Mouse (Mus musculus): ENCODE measurements around the gene Edil3. TPM values are rescaled to one million over a fixed set of nuclear protein-coding genes. Genes with fewer than 3 reads are reported as not detected.
"Not testable (repeated sequence)": the region's sequence is repeated elsewhere in the genome, so short reads cannot be mapped to it uniquely, and the experiment has no call there.

The Edil3 gene
- total RNA-seq, 2 experiments from 2014 or later, result 0.08 to 0.26 TPM

DNA sequence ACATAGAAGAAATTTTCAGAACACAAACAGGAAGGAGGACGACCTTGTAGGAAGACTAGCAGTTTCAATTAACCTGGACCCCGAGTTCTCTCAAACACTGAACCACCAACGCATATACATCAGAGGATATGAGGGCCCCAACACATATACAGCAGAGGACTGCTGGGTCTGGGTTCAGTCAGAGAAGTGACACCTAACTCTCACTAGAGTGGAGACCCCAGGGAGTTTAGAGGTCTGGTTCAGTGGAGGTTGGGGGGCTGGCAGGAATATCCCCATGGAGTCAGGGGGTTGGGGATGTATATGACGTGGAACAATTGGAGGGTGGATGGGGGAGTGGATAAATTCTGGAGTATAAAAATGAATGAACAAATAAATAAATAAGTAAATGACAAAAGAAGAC, 151.1 kb downstream of the Edil3 start:
- no peak for DNase-seq

DNA sequence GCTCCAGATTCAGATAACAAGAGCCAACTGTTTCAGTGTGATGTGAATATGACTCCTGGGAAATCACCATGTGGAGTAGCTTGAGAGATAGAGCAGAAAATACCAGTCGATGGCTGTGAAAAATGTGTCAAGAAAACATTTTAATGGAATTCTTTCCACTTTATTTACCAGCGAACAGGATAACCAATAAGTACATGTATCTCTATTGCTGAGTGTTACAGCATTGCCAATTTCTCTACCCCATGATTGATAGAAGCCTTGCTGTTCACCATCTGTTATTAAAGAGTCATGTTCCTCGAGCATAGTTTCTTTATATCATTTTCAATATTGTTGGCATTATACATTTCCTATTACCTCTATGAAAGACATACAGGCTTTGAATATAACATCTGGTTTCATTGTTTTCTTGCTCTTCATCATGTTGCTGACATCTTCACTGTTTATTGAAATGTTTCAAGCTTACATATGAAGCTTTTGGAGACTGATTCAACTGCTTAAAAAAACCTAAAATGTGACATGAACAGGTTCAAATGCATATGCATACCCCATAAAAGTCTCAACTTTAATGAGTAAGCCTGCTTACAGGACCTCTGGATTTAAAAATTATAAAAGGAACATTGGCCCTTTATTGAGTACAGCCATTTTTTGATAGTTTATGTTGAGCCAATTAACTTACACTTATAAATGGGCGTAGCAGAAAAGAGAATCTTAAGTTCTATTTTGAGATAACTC, 186.6 kb downstream of the Edil3 start:
- no peak for DNase-seq

DNA sequence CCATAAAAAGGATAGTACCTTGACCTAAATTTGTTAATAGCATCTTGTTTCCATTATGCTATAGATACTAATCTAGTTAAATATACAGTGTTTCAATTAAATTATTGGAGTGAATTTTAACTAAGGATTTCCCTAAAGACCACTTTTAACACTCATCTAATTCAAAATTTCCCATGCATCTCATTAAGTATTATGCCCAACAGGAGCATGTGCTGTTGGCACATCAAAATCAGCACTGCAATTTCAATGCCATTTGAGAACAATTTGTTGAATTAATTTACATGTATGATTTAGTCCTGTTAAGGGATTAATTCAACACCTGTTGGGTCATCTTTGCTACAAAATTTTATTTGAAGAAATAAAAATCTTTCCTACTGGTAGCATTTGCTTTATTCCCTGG, 191.2 kb downstream of the Edil3 start:
- no peak for DNase-seq

DNA sequence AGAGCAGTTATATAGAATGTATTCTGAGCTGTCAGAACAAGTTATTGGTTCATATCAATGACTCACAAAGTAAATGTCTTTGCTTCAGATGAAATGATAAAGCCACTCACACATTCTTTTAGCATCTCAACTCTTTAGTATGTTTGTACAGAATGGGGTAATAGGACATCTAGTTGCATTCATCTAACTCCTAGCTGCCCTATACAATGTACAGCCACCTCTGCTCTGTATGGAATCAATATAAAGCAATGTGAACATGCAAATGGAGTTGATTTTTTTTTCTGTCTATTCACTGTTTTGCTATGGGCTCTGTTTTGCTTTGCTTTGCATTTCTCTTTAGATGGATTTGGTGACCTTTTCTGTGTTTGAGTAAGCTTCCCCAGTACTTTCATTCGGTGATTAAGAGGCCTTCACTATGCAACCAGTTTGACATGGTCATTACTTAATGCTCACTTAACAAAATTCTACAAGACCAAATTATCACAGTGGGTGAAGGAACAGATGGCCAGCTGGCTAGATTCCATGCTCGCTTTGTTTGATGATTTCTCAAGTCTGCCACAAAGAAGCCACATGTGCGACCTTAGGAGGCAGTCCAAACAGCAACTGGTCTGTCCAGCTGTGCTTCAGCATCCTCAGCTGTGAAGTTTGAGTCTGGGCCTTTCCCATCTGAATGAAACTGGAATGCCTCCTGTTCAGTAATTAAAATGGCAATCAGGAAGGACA, 208.7 kb downstream of the Edil3 start:
- no peak for DNase-seq

DNA sequence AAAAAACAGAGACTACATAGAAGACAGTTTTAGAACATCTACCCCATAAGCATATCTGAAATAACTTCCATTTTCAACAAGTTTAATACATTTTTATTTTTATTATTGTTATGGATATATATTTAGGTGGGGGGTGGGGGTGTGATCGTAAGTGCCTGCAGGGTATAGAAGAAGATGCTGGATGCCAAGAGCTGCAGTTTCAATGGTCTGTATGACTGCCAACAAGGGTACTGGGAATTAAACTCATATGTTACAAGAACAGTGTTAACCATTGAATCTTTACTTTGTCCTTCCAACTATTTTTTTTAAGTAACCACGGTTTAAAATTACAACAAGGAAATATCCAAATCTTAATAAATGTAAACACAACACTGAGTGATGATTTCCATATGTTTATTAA, 214.4 kb downstream of the Edil3 start:
- DNase-seq, result no peak

DNA sequence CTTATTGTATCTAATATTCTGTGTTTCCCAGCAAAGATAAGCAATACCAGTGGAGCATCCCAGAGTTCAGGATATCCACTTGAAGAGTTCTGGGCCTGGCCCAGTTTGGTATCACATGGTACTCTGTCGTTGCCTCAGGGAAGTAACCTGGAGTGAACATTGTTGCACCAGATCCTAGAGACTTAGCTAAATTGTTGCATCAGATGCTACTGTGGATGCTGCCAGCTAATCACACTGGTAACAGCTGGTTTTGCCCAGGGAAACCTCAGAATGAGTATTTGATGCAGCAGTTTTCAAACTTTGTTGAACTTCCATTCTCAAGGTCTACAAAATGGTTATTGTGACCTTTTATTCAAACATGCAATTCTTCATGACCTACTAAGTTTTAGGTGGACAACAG, 220.2 kb downstream of the Edil3 start:
- DNase-seq, result no peak

DNA sequence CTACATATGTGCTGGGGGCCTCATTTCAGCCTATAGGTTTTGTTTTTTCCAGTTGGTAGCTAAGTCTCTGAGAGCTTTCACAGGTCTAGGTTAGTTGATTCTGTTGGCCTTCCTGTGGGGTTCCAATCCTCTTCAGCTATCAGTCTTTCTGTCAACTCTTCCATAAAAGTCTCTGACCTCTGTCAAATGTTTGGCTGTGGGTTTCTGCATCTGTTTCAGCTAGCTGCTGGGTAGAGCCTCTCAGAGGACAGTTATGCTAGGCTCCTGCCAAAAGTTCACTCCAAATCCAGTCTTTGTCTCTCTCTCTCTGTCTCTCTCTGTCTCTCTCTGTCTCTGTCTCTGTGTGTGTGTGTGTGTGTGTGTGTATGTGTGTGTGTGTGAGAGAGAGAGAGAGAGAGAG, 248.9 kb downstream of the Edil3 start:
- DNase-seq, result not testable (repeated sequence)

DNA sequence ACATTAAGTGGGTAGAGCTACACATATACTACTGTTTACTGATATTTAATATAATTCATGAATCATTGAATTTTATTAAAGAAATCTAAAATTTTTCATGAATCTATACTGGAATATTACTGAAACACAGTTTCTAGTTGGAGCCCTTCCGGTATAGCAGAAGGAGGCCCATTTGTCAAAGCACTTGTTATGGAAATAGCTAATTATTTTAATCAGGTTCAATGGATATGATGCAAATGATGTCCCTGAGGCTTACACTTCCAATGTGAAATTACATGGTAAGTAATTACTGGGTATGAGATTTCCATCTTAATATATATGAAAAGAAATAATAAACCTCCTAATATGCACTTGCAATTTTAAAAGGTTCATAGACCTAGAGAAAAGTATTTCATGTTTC, 254.9 kb downstream of the Edil3 start:
- DNase-seq, result no peak

DNA sequence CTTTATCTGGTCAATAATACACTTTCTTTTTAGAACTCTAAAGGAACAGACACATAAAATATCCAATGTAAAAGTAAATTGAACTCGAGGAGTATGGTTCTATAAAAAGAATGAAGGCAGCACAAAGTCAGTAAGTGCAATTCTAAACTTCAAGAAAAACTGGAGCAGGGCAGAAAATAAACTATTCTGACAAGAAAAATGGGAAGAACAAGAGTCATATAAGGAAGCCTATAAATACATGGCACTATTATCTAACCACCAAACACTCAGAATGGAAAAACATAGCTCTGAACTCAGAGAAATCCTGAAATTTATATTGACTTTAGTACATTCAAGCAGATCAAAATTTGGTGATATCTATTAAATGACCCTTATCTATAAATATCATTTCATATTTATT, 284.6 kb downstream of the Edil3 start:
- DNase-seq, result no peak

DNA sequence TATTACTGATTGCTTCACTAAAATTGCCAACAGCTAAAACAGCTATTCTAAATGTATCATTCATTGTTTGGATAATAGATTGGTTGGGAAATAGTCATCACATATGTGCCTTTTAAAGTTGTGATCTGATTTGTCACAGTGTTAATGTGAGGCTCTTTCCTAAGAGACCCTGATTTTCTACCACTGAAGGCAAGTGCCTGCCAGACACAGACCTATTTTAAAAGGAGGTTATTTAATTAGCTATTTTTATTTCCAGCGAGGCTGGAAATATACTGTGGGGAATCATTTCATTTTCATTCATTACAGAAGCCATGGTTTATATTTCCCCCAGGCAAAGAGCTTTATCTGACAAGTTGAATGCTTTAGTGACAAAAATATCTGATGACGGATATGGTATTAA, 296.3 kb downstream of the Edil3 start:
- DNase-seq, result no peak

DNA sequence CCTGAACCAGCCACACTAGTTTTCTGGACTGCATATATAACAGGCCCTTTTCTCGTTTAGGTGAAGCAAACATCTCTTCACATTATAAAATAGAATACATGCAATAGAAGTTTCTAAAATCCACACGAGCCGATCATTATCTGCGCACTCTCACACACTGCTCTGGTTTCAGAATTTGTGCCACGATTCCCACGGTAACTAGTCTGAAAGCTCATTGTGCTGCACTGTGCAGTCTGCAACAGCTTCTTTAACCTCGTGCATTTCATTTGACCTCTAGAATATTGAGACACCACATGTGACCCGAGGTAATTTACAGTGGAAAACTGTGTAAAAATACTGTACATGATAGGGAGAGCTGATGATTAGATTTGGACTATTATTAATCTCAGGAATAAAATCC, 298.5 kb downstream of the Edil3 start:
- no peak for DNase-seq

DNA sequence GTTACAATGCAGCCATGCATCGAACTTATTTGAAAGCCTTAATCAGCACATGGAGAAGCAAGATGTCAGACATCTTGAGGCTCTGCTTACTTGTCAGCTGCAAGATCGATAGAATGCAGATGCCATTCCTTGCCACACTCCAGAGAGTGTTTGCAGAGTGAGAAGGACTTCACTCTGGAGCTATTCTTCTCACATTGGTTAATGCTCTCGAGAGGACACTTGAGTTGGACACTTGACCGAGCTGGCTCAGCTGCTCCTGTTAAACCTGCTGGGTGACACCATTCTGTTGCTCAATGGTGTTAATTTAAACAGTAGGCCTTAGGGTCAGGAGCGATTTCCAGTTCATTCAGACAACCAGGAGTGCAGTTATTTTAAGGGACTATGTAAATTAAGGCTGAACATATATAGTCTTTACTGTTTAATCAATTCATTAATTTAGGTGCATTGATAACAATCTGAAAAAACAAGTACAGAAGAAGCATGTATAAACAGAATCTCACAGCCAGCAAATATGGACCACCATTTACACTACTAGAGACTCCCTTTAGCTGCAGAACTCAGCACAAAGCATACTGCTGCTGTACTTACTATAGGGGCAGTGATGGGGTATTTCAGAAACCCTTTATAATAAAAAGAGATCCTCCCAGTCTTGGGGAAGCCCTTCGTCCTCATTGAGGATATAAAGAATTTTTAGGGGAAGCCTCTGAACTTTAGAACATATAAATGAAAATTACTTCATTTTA, 301.4 kb downstream of the Edil3 start:
- DNase-seq, result no peak

DNA sequence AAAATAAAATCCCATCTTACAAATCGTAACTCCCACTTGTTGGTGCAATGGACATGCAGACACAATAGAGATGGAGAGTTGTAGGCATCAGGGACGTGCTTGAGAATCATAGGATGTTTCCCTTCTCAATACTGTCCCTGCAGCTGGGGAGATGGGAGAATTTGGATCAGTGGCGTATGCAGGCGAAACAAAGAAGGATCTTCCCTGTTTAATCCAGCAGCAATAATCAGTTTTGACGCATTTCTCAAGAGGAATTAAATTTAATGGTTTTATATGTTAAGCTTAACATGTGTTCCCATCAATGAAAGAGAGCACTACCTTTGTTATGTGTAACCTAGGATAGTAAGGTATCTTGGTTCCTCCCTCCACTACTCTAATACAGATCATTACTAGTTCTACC, 302.1 kb downstream of the Edil3 start:
- DNase-seq, result no peak

DNA sequence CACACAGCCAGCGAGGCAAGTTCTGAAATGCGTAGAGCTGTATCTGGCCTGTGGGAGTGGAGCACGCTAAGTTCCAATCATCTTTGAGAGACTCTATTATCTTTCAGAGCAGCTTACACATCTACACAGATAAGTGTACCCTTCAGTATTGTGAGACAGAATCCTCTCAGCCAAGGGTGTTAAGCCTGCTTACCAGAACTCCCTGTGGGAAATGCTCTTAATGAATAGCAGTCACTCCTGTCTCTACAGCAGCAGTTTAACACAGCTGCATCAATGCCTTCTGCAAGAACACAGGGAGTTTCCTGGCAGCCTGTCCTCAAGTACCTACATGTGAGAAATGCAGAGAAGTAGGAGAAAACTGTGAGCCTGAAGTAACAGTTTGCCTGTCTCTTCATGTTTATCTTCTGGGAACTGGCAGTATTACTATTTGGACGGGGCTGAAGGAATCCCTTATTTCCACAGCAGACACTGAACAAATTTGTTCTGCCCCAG, 324.8 kb downstream of the Edil3 start:
- DNase-seq, result no peak

DNA sequence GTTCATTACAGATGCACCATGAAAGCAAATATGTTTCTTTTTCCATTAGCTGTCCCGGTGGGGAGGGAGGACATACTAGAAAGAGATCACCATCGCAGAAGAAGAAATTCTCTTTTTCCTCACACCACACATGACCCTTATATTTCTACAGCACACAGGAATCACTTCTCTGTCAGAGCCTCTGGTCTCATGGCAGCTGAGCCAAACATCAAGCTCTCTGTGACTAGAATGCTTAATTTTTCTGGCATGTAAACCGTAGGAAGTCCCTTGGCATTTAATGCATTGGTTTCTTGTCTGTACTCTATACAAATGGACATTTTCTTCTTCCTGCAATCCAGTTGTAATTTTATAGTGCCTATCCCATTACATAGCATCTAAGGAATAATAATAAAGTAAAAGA, 330.6 kb downstream of the Edil3 start:
- no peak for DNase-seq

DNA sequence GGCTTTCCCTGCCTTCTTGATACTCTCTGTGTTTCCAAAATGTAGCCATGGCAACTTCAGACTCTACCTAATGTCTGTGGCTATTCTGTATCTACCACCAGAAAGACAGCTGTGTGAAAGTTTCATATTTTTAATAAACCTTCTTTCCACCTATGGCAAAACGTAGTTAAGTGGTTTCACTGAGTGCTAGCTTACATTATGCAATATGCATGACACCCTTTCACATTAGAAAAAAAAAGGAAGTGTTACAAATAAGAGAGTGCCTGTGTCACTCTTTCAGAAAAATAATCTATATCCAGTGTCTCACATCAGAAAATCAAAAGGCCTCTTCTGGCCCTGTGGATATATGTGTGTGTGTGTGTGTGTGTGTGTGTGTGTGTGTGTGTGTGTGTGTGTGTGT, 346.7 kb downstream of the Edil3 start:
- DNase-seq, result no peak

DNA sequence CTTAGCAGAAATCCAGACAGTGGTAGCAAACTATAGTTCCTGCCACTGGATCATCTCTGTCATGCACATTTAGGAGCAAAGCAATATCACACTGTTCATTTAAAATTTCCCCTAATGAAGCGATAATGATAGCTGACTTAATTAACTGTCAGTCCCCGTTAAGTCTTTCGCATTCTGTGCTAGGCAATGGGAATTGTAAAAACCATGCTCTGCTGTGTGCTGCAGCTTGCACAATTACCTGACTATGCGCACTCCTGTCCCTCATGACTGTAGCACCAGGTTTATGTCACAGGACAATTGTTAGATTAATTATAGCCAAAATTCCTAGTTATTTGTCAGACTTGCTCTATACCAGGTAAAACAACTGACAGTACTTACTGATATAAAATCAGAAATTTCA, 348.8 kb downstream of the Edil3 start:
- no peak for DNase-seq

DNA sequence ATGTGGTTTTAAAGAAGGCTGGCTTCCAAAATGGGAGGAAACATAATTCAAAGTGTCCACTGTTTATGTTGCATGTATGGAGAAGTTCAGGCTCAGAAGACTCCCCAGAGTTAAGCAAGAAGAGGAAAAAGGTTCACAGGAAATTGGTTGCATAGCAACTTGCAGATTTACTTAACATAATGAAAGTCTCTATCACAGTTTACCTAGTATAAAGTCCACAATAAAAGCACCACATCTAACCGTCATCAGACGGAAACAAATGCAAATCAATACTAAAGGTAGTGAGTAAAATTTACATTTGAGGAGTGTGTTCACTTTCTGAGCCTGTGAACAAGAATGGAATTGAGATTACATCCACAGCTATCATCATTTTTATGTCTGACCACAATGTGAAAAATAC, 353.9 kb downstream of the Edil3 start:
- DNase-seq, result no peak

DNA sequence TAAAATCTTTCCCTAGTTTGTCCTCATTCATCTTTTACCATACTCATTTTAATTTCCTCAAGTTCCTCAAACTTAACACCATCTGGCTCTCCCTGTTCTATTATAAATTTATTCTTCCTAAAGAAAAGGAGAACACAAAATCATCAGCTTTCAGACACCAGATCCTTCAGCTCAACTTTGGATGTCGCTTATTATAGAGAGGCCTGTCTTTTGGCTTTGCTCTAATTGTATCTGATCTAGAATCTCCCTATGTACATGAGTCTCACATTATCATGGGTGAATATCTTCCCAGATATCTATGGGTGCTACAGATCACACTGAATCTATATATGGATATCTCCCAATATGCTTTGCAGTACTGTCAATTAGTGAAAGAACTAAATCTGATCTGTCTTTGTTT, 367.8 kb downstream of the Edil3 start:
- DNase-seq, result no peak

DNA sequence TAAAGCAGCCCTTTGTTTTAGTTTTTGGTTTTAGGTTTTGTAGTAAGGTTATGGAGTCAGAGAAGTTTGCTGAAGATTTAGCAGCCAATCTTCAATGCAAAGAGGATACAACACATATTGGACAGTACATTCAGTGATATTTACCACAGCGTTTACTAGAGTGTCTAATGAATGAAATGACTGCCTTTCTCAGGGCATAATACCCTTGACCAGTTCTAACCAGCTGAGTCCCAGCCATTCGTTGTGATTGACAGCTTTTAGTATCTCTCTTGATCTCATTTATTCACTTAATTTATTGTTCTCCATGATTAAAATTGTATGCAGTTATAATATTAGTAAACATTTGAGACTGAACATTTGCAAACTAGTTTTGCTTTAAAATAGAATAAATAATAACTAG, 375.7 kb downstream of the Edil3 start:
- DNase-seq, result no peak

DNA sequence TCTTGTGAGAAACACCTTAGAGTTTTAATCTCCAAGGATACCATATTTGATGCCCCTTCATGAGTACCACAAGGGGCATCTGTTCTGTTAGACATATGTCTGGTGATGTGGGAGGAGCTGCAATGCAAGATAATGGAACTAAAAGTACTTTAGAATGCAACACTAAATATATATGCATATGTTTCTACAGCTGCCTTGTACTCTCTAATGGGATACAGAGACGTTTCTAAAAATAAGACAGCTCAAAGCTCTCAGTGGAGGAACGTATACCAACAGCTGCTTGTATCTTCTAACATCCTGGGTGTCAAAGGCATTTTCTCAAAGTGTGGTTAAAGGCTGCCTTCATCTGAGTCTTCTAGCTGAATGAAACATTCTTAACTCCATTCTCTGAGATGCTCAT, 378.0 kb downstream of the Edil3 start:
- DNase-seq, result no peak

DNA sequence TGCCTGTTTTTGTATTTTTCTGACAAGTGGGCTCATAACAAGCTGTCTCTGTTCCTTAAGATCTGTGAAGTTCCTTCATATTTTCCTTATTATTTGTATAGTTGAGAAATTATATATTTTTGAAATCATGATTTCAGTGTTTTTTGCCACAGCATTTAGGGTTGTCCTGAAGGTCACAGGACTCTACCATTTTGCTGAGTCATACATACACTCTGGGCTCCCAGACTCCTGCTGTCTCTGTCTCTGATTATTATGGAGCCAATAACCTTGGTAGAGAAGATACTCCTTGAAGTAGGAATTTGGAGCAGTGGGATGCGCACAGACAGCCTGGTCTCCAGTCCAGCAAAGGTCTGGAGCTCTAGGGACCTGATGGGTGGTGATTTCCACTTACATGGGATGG, 416.8 kb downstream of the Edil3 start:
- DNase-seq, result no peak

DNA sequence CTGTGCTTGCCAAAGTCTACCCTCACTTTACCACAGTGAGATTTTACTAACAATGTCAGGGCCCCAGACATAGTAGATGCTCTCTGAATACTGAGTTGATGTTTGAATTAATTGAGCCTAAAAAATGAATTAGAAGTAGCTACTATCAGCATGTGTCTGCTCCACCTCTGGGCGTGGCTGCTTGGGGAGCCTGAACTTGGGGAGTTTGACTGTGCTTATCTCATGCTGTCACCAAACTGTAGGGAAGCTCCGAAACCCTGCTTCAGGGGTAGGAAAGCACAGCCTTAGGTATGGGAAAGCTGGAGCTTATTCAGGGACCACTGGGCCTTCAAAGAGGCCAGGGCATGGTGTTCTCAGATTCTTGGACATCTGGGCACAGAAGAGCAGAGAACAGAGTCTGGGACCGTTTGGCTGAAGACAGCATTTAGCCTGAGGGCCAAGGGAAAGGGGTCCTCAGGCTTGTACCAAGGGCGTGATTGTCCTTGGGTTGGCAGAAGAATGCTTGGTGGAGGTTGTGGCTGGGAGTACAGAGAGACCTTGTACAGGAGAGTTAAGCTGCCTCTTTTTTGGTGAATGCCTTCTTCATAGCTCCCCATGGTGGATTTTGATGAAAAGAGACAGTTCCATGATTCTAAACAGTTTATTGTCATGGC, 432.8 kb downstream of the Edil3 start:
- DNase-seq, result no peak

Data from gastrocnemius, postnatal 25 days (tissue).